Mouse (Mus musculus) brain, embryonic 14.5 days (tissue): ENCODE results near the gene Pnmal1.

Experiments
- CTCF ChIP-seq: fragments of 200-500 bp; IDR thresholded peaks from 2 replicates; pipeline ENCODE4 v1.5.1; 2012; ENCODE audit warnings: inconsistent platforms, mild to moderate bottlenecking, moderate library complexity, borderline replicate concordance; ENCODE audit not compliant: insufficient read depth, insufficient read length; ENCODE audit errors: extremely low read depth
- POLR2A ChIP-seq: fragments of 200-500 bp; IDR thresholded peaks from 2 replicates; pipeline ENCODE4 v1.6.1; 2012; ENCODE audit warnings: mild to moderate bottlenecking, inconsistent platforms, borderline replicate concordance; ENCODE audit not compliant: poor library complexity, insufficient read depth, insufficient read length, severe bottlenecking; ENCODE audit errors: extremely low read depth

- TF ChIP-seq CTCF (no peak), POLR2A (no peak)
Observed at GRCm38 (mm10) chr7:17004716-17005115, 45.2 kb downstream of the Pnmal1 start.
